Mouse (Mus musculus): Measurements from ENCODE around the gene Arl1. TPM values are rescaled to one million over a fixed set of nuclear protein-coding genes. Genes with fewer than 3 reads are reported as not detected.
"Not testable (repeated sequence)": the region's sequence is repeated elsewhere in the genome, so short reads cannot be mapped to it uniquely, and the experiment has no call there.

Arl1 gene
- polyA plus RNA-seq, 1 experiment from 2014 or later: 173 TPM

GRCm38 (mm10) chr10:88740781-88741180, 10.1 kb downstream of the Arl1 start:
- Histone ChIP-seq H3K27me3 (replicated peaks; ENCODE audit: insufficient read depth, low read length) (no peaks in the 10 kb centered on the region), H3K4me1 (ENCODE audit: insufficient read depth, low read depth, low read length) (no peaks in the 10 kb centered on the region), H3K4me2 (replicated peaks; ENCODE audit: low read depth, low read length) (no peak overlapping the region), H3K4me3 (ENCODE audit: low read depth, low read length) (no peak overlapping the region), H3K9ac (replicated peaks; ENCODE audit: low read depth) (no peak overlapping the region), H3K27ac (ENCODE audit: low read length) (no peak overlapping the region), H3K9me3 (ENCODE audit: low read length) (no peaks in the 10 kb centered on the region), H3K36me3 (ENCODE audit: insufficient read depth, low read length) (peaks cover 29% of the 10 kb centered on the region)
- DNase-seq (ENCODE audit: low spot score) (no peak), ATAC-seq (no peak)
- WGBS: 82% methylated on average over 5 of the region's 5 CpGs
- no peak for TF ChIP-seq EP300 (IDR thresholded peaks at IDR 0.05)
- TF ChIP-seq CTCF (IDR thresholded peaks at IDR 0.05): no peak

GRCm38 (mm10) chr10:88741426-88741825, 10.8 kb downstream of the Arl1 start:
- Histone ChIP-seq H3K4me1 (ENCODE audit: insufficient read depth, low read depth, low read length) (no peaks in the 10 kb centered on the region), H3K9ac (replicated peaks; ENCODE audit: low read depth) (no peak overlapping the region), H3K27me3 (replicated peaks; ENCODE audit: insufficient read depth, low read length) (no peaks in the 10 kb centered on the region), H3K4me2 (replicated peaks; ENCODE audit: low read depth, low read length) (no peak overlapping the region), H3K36me3 (ENCODE audit: insufficient read depth, low read length) (peaks cover 29% of the 10 kb centered on the region), H3K4me3 (ENCODE audit: low read depth, low read length) (no peak overlapping the region), H3K27ac (ENCODE audit: low read length) (no peak overlapping the region), H3K9me3 (ENCODE audit: low read length) (no peaks in the 10 kb centered on the region)
- DNase-seq (ENCODE audit: low spot score) (no peak), ATAC-seq (no peak)
- 90% methylated on average over 2 of the region's 2 CpGs for WGBS
- TF ChIP-seq CTCF (IDR thresholded peaks at IDR 0.05) (no peak), EP300 (IDR thresholded peaks at IDR 0.05) (no peak)

- Histone ChIP-seq H3K4me2 (replicated peaks; ENCODE audit: low read depth, low read length) (no peak overlapping the region), H3K27me3 (replicated peaks; ENCODE audit: insufficient read depth, low read length) (no peaks in the 10 kb centered on the region), H3K9ac (replicated peaks; ENCODE audit: low read depth) (no peak overlapping the region), H3K36me3 (ENCODE audit: insufficient read depth, low read length) (peaks cover 2% of the 10 kb centered on the region; the same call in 1 of the 2 replicates), H3K4me1 (ENCODE audit: insufficient read depth, low read depth, low read length) (no peaks in the 10 kb centered on the region), H3K4me3 (ENCODE audit: low read depth, low read length) (no peak overlapping the region), H3K27ac (ENCODE audit: low read length) (no peak overlapping the region), H3K9me3 (ENCODE audit: low read length) (no peaks in the 10 kb centered on the region)
- no peak for TF ChIP-seq CTCF (IDR thresholded peaks at IDR 0.05)
- no peak for TF ChIP-seq EP300 (IDR thresholded peaks at IDR 0.05)
- 89% methylated on average over 13 of the region's 13 CpGs for WGBS
- DNase-seq (ENCODE audit: low spot score) (no peak), ATAC-seq (no peak)
Observed at GRCm38 (mm10) chr10:88761524-88762212, 31.0 kb downstream of the Arl1 start.

GRCm38 (mm10) chr10:88765431-88766142, 34.9 kb downstream of the Arl1 start:
- peaks cover 4% of the 10 kb centered on the region for H3K36me3 ChIP-seq (ENCODE audit: insufficient read depth, low read length)
- 85% methylated on average over 15 of the region's 15 CpGs for WGBS
- ATAC-seq (no peak), DNase-seq (ENCODE audit: low spot score) (no peak)
- H3K27me3 ChIP-seq (replicated peaks; ENCODE audit: insufficient read depth, low read length): no peaks in the 10 kb centered on the region
- H3K4me3 ChIP-seq (ENCODE audit: low read depth, low read length): no peak overlapping the region
- TF ChIP-seq CTCF (IDR thresholded peaks at IDR 0.05) (no peak), EP300 (IDR thresholded peaks at IDR 0.05) (no peak)
- no peak overlapping the region for H3K27ac ChIP-seq (ENCODE audit: low read length)
- no peaks in the 10 kb centered on the region for H3K4me1 ChIP-seq (ENCODE audit: insufficient read depth, low read depth, low read length)
- no peak overlapping the region for H3K4me2 ChIP-seq (replicated peaks; ENCODE audit: low read depth, low read length)
- H3K9me3 ChIP-seq (ENCODE audit: low read length): no peaks in the 10 kb centered on the region
- no peak overlapping the region for H3K9ac ChIP-seq (replicated peaks; ENCODE audit: low read depth)

- WGBS: 89% methylated on average over 5 of the region's 5 CpGs
- Histone ChIP-seq H3K4me2 (replicated peaks; ENCODE audit: low read depth, low read length) (no peak overlapping the region), H3K4me1 (ENCODE audit: insufficient read depth, low read depth, low read length) (no peaks in the 10 kb centered on the region), H3K4me3 (ENCODE audit: low read depth, low read length) (no peak overlapping the region), H3K27ac (ENCODE audit: low read length) (no peak overlapping the region), H3K27me3 (replicated peaks; ENCODE audit: insufficient read depth, low read length) (no peaks in the 10 kb centered on the region), H3K9me3 (ENCODE audit: low read length) (no peaks in the 10 kb centered on the region), H3K9ac (replicated peaks; ENCODE audit: low read depth) (no peak overlapping the region), H3K36me3 (ENCODE audit: insufficient read depth, low read length) (peaks cover 4% of the 10 kb centered on the region)
- TF ChIP-seq EP300 (IDR thresholded peaks at IDR 0.05) (no peak), CTCF (IDR thresholded peaks at IDR 0.05) (no peak)
- ATAC-seq (no peak), DNase-seq (ENCODE audit: low spot score) (no peak)
Observed at GRCm38 (mm10) chr10:88768961-88769360, 38.3 kb downstream of the Arl1 start.

- WGBS: 93% methylated on average over 7 of the region's 7 CpGs
- ATAC-seq (no peak), DNase-seq (ENCODE audit: low spot score) (no peak)
- H3K9me3 ChIP-seq (ENCODE audit: low read length): no peaks in the 10 kb centered on the region
- no peak overlapping the region for H3K9ac ChIP-seq (replicated peaks; ENCODE audit: low read depth)
- H3K4me2 ChIP-seq (replicated peaks; ENCODE audit: low read depth, low read length): no peak overlapping the region
- no peak overlapping the region for H3K4me3 ChIP-seq (ENCODE audit: low read depth, low read length)
- H3K4me1 ChIP-seq (ENCODE audit: insufficient read depth, low read depth, low read length): no peaks in the 10 kb centered on the region
- no peaks in the 10 kb centered on the region for H3K27me3 ChIP-seq (replicated peaks; ENCODE audit: insufficient read depth, low read length)
- no peak for TF ChIP-seq CTCF (IDR thresholded peaks at IDR 0.05)
- TF ChIP-seq EP300 (IDR thresholded peaks at IDR 0.05): no peak
- peaks cover 4% of the 10 kb centered on the region for H3K36me3 ChIP-seq (ENCODE audit: insufficient read depth, low read length)
- H3K27ac ChIP-seq (ENCODE audit: low read length): no peak overlapping the region
Observed at GRCm38 (mm10) chr10:88769676-88770075, 39.0 kb downstream of the Arl1 start.

- not testable (repeated sequence) for H3K9ac ChIP-seq (replicated peaks; ENCODE audit: low read depth); H3K9me3 ChIP-seq (ENCODE audit: low read length); H3K36me3 ChIP-seq (ENCODE audit: insufficient read depth, low read length); H3K4me3 ChIP-seq (ENCODE audit: low read depth, low read length); H3K27ac ChIP-seq (ENCODE audit: low read length); DNase-seq (ENCODE audit: low spot score); H3K4me1 ChIP-seq (ENCODE audit: insufficient read depth, low read depth, low read length); H3K4me2 ChIP-seq (replicated peaks; ENCODE audit: low read depth, low read length); ATAC-seq; H3K27me3 ChIP-seq (replicated peaks; ENCODE audit: insufficient read depth, low read length)
- 75% methylated on average over 5 of the region's 5 CpGs for WGBS
Observed at GRCm38 (mm10) chr10:88772965-88773364, 42.3 kb downstream of the Arl1 start.

All from lung, postnatal 0 days (tissue).